Mouse (Mus musculus): ENCODE data around the gene Shisa9.

The Shisa9 gene

GRCm38 (mm10) chr16:12309826-12310225 lies 325.9 kb downstream of the Shisa9 start:
- DNase-seq (ENCODE audit: low spot score in 2 of 2) = no peak

GRCm38 (mm10) chr16:12315627-12316026 lies 331.7 kb downstream of the Shisa9 start:
- no peak for DNase-seq (ENCODE audit: low spot score in 2 of 2)

All from heart, adult 9 months (tissue).